14 mouse cellular contexts compared by ENCODE assay signal in genomic region chr8:47032081-47032480, GRCm38 (mm10). TPM values are rescaled to one million over a fixed set of nuclear protein-coding genes. Genes with fewer than 3 reads are reported as not detected.
DNase-seq lines count a peak whose midpoint lies in the region; ATAC-seq and TF ChIP-seq lines count a peak whose summit lies in the region.
"Had no signal": no experiment of that assay in that cellular context is flagged by ENCODE, and none has a peak within 500 bp of the region (broad histone marks: within the 10 kb centered on the region; RNA-seq: fewer than 3 reads in every experiment).

No protein-coding gene starts in this region.

- 75% methylated on average over 7 of the region's 7 CpGs for WGBS in cerebellum, adult 2 months

- no peaks in the 10 kb centered on the region for H3K27me3 ChIP-seq in cerebellum, adult 2 months (ENCODE audit: control insufficient read depth, insufficient read depth, low read length)

- TF ChIP-seq CTCF in cerebellum, adult 2 months (IDR thresholded peaks at IDR 0.05; ENCODE audit: borderline replicate concordance, insufficient read depth, low read depth, low read length) = no peak
- TF ChIP-seq CTCF in layer of hippocampus, adult 2 months (conservative IDR thresholded peaks at IDR 0.05) = peak; percentile 23; the same call in 1 of the 2 replicates

- H3K4me3 ChIP-seq in cerebellum, adult 2 months (replicated peaks; ENCODE audit: insufficient read depth, low read depth, low read length) = no peak overlapping the region
- H3K4me3 ChIP-seq in layer of hippocampus, adult 2 months = no peak overlapping the region
- H3K4me3 ChIP-seq: erythroblast, embryonic 14.5 days; limb, embryonic 12.5 days had no signal

- no peak for ATAC-seq in erythroid progenitor cell, adult 5-6 weeks (replicated peaks; ENCODE audit: low FRiP score, poor library complexity, severe bottlenecking)
- ATAC-seq: liver, postnatal 0 days had no signal

- peak; percentile 15 to 41 for DNase-seq in cerebellum, adult 2 months
- no peak for DNase-seq in cerebellum, adult 11-12 months
- peak; percentile 90 for DNase-seq in right cerebral cortex, adult 18-20 months
- DNase-seq in right cerebral cortex, postnatal 4 days = no peak
- peak; percentile 54 to 63 for DNase-seq in layer of hippocampus, adult 2 months (ENCODE audit: low spot score in 2 of 2)
- peak; percentile 63 for DNase-seq in right cerebral cortex, postnatal 25 days
- DNase-seq in thymus, postnatal 25 days = no peak
- DNase-seq: liver, postnatal 0 days; spleen, adult 18-20 months had no signal

- H3K27ac ChIP-seq in cerebellum, adult 2 months (ENCODE audit: insufficient read depth, low read length) = no peak overlapping the region
- H3K27ac ChIP-seq in layer of hippocampus, adult 2 months = no peak overlapping the region
- H3K27ac ChIP-seq: hindbrain, embryonic 14.5 days; limb, embryonic 12.5 days; macrophage had no signal

- TF ChIP-seq POLR2A in cerebellum, adult 2 months (IDR thresholded peaks at IDR 0.05; ENCODE audit: borderline replicate concordance, insufficient read depth, low read length) = no peak

- H3K4me1 ChIP-seq in cerebellum, adult 2 months (ENCODE audit: control insufficient read depth, insufficient read depth, low read length) = no peaks in the 10 kb centered on the region

RNA-seq across cellular contexts. Expression of gene Enpp6, which starts 45.4 kb away (rescaled TPM):
- polyA plus RNA-seq in cerebellum, adult 2 months (2012; rRNA removed) = 16.2 and 20.6 TPM in 2 replicates
- total RNA-seq in layer of hippocampus, adult 2 months (2021) = 1 to 10 TPM; 4.7 to 7.2 TPM
- 0.42 TPM in 1 of 2 replicates, not detected in the other for total RNA-seq in erythroid progenitor cell, adult 5-6 weeks (2015; ENCODE audit: low replicate concordance)
- total RNA-seq in erythroid progenitor cell, adult 5-6 weeks (2017; ENCODE audit: low replicate concordance) = 0.26 TPM in 1 of 2 replicates, not detected in the other
- polyA plus RNA-seq: erythroblast, embryonic 14.5 days had no signal

Comparison
In these comparisons a context has a peak if more than half of its experiments do, and no peak if none do; other contexts are left out.
1. DNase-seq: peak in cerebellum, adult 2 months (2 of 2), right cerebral cortex, adult 18-20 months (single experiment), layer of hippocampus, adult 2 months (2 of 2) and right cerebral cortex, postnatal 25 days (single experiment); none in cerebellum, adult 11-12 months (single experiment), right cerebral cortex, postnatal 4 days (single experiment) and thymus, postnatal 25 days (single experiment).